Mouse (Mus musculus): ENCODE measurements around the gene Wdr19.

The Wdr19 gene

DNA sequence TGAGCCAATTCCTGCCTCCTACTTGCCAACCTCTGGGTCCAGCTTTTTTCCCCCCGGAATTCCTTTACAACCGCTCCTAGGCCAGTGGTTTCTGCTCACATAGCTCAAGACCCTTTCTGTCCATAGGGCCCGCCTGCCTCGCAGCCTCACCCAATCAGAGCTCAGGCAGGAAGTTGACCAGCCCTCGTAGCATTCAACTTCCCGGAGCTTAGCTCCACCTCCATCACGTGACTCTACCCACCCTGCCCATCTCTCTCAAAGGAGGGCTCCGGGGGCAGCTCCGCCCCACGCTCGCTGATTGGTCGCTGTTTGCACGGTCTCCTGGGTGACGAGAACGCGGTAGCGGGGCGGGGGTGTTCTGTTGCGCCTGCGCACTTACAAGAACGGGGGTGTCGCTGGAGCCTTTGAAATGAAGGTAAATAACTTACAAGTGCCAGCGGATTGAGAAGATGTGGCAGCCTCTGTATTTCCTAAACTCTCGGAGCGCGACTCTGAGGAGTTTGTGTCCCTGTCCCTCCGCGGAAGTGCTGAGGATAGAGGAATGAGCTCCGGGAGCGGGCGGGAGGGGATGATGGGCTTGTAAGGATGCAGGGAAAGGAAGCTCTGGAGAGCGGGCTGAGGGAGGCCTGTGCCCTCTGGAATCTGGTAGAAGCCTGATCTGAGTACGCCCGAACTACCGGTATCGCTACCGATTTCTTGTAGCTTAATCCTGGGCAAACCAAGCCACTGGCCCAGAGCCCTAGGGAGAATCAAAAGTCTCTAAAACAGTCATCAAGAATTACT, at the start of gene Wdr19:
Gene Wdr19, plus strand, starts transcription at position 351 of the 783 bp plus-strand sequence.
- DNase-seq (ENCODE audit: low spot score in 2 of 2): peak; percentile 99

DNA sequence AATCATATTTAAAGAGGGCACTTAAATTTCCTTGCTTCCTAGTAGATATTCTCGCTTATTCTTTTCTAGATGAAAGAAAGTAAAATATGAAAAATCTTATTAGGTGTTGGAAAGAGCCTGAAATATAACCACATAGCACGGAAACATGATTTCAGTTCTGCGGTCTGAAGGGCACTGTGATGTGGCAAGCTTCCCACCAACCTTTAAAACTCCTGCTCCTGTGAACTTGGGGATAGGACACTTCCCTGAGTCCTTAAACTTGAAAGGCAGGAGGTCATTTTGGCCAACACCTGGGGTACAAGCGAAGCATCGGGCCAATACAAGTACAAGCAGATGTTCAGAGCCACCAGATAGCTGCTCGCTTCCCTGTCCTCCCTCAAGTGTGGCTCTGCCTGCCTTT, 49.8 kb upstream of the Wdr19 start:
- no peak for DNase-seq (ENCODE audit: low spot score in 2 of 2)

DNA sequence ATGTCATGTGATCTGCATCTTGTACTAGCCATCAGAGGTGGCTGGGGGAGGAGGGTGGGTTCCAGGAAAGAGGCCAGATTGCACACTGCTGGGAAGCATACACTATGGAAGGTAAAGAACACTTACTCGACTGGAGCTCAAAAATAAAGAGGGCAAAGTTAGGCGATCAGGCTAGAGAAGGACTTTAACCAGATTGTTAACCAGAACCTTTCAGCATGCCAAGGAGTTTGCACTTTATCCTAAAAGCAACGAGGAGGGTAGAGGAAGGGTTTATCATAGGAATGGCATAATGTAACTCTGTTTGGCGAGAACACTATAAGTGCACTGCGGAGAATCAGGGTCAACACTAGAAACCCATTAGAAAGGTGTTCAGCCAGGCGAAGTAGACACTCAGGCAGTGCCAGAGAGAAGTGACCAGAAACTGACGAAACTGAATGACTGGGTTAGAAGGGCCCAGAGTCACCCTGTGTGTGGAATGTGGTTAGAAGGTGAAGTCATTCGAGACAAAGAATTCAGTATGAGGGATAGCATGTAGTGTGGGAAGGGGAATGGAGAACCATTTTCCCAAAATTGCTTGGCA, 49.0 kb upstream of the Wdr19 start:
- no peak for DNase-seq (ENCODE audit: low spot score in 2 of 2)

DNA sequence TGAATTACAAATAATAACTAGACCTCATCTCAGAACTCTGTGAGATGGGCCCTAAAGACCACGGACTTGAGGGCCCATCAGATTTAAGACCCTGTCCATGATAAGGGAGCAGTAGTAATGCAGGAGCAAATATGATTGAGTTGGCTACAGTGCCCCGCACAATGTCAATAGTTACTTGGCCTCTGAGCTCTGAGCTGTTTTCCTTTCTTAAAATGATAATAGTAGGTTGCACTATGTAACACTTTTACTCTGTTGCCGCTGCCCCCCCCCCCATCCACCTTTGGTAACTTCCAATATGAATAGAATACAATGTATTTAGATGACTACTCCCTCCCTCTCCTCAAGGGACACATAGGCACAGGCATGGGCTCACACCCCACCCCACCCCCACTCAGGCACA, 48.2 kb upstream of the Wdr19 start:
- DNase-seq (ENCODE audit: low spot score in 2 of 2): no peak

DNA sequence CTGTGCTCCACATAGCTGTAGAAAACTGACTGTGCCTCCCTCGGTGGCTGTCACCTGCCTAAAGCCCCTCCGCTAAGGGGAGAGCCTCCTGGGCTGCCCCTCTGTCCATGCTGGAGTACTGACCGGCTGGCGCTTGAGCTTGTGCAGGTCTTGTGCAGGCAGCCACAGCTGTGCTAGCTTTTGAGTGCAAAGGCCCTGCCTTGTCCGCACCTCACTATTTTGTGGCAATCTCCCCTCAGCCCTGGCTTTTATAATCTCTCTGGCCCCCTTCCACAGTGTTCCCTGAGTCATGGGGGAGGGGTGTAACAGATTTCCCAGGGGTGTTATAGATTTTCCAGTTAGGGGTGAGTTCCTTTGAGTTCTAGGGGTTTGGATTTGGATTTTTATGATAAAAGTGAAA, 47.7 kb upstream of the Wdr19 start:
- no peak for DNase-seq (ENCODE audit: low spot score in 2 of 2)

DNA sequence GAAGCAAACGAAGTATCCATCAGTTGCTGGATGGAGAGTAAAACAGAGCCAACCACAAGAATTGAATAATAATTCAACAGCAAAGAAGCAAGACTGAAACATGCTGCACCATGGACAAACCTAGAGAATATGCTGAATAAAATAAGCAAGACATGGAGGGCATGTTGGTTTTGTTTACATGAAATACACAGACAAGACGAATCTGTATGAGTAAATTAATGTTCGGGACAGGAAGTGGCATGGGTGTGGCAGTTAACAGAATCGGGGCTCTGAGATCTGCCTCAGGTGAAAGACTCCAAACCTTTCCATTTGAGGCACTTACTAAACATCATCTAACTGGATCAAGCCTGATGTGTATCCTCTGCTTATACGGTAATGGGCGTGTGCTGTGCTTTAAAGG, 45.2 kb upstream of the Wdr19 start:
- no peak for DNase-seq (ENCODE audit: low spot score in 2 of 2)

DNA sequence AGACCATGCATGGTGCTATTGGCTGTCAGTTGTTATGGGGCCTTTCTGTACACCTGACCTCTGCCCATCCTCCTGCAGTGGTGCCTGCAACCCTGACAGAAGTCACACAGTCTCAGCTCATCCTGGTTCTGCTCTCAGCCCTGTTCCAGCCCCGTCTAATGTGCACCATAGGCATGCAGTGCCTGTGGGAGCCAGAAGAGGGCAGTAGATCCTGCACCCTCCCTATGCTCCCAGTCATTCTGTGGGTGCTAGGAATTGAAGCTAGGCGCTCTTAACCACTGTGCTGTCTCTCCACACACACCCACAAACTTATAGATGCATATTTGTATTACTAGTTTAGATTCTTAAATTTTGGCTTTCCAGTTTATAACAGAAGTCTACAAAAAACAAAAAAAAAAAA, 42.6 kb upstream of the Wdr19 start:
- no peak for DNase-seq (ENCODE audit: low spot score in 2 of 2)

DNA sequence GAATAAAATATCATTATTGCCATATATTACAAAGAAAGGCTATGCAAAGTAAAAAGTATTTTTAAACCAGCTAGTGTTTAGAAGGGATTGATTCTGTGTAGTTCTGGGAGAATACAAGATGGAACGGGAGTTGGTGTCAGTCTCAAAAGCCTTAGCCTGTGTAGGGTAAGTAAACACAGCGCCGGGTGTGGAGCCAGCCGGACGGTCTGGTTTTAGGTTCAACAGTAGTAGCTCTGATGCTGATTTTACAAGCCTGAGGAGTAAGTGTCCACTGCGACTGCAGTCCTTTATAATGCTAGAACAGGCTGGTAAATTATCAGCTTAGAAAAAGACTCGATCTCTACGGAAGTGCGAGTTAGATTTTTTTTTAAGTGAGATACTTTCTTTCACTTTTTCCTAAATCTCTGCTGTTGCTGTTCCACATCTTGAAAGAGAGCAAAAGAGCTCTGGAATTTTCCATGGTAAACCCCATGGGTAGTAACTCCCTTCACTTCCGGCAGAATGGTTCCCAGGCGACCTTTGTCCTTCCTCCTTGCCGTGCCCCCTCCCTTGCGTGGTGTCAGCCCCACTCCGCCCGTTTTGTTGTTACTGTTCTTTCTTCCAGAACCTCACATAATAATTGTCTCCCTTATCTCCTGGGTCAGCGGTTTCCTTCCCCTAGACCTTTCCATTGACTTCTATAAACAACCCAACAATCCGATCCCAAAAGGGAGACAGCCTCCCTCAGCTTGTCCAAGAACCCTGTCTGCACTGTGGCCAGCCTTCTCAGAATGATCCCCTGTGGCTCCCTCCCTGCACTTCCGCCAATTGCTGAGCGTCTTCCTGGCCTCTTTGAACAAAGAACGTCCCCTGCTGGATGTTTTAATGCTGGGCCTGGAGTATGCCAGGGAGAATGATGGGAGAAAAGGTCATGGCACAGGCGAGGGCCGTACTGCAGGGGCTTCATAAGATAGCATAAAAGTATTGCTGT, 41.8 kb upstream of the Wdr19 start:
- no peak for DNase-seq (ENCODE audit: low spot score in 2 of 2)

DNA sequence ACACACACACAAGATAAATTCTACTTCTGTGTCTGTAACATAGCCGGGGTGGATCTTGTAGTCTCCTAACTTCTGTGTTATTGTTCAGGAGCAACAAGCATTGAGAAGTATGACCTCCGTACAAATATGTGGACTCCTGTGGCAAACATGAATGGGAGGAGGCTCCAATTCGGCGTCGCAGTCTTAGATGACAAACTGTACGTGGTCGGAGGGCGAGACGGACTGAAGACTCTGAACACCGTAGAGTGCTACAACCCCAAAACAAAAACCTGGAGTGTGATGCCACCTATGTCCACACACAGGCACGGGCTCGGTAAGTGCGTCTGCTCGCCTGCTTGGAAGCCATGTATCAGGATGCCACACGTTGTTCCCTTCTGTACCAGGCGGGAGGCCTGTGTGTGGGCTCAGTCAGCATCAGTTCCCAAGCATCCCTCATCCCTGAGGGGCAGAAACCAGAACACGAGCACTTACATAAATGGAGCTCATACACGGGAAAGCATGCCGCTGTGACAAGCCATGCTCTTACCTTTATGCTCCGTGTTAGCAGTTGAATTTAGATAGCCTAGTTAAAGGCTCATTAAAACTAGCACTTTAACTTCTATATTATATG, 40.7 kb upstream of the Wdr19 start:
- peak in 1 of 2 experiments; percentile 34 for DNase-seq (ENCODE audit: low spot score in 2 of 2)

DNA sequence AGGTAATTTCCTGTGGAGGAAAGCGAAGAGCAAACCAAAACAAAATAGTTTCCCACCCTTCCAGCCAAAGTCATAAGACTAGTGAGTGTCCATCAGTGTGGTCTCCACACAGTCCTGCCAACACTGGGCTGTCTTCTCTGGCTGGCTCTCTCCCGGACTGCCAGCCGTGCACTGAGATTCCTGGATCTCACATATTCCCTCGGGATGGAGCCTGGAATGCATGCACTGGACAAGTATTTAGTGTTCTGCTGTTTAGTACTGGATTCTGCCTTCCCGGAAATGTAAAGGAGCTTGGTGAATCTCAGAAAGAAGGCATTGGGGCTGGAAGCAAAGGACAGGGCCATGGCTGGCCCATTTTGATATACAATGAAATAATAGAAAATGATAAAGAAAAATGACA, 36.5 kb upstream of the Wdr19 start:
- DNase-seq (ENCODE audit: low spot score in 2 of 2): no peak

DNA sequence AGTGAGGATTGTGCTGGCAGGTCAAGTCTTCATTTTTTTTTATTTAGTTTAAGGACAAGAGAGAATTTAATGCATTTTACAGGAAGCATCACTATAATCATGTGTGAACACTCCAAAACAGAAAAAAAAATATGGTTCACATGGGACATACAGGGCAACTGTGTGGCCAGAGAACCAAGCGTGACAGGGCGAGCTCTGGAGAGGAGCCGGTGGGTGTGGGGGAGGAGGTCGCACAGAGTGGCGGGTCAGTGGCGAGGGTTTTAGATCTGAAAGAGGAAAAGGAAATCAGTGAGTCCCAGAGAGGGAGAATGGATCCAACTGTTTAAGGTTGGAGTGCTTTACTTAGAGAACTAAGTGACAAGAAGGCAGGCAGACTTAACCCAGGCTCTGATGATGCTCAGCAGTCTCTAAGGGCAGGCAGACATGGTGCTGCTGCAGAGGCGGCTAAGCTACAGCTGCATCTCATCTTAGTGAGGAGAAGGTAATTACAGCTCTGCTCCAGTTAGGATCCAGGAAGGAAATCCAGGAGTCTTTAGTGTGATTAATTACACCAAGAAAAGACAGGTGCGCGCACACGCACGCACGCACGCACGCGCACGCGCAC, 35.9 kb upstream of the Wdr19 start:
- DNase-seq (ENCODE audit: low spot score in 2 of 2): no peak

DNA sequence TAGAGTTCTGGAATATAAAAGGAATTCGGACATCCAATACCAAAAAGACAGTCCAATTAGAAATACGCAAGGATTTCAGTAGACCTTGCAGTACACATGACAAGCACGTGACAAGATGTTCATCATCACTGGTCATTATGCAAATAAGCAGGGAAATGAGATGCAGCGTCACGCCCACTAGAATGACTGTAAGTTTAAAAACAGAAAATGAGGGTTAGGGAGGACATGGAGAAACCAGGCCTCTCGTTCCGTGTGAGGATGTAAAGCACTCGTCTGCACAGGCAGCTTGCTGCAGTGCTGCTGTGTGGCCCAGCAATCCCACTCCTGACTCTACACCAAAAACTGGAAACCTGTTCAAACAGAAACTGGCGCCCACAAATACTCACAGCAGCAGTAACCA, 29.3 kb upstream of the Wdr19 start:
- DNase-seq (ENCODE audit: low spot score in 2 of 2): no peak

DNA sequence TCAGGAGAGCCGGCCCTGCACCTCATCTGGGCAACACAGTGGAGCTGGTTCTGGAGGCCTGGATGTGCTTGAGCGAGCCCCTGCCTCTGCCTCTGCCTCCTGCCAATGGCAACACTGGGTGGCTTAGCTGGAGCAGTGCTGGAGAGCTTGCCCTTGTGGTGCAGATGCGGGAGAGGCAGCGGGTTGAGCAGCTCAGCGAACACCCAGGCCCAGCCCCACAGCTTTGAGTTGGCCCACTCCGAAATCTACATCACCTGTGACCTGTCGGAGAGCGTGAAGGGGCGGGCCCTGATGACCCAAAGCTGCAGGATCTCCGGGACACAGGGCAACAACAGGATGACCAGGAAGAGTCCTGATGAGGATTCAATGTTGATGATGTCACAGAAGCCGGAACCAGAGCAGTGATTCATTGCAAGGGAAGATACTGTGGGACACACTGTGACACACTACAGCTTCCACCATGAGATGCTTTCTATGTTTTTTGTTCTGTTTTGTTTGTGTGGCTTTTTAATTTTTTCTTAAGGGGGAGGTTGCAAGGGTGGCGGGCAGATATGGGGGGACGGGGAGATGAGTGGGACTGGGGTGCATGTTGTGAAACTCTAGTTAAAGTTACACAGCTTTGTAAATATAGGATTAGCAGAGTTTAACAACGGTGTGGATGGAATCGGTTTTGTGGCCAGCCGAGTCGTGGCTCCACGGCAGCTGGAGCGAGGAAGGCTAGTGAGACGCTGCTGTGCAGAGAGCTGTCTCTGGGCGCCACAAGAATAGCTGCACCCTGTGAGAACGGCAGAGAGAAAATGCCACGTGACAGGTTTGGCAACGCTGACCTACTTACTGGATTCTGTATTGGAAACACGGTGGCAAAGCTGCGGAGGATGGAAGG, 24.2 kb upstream of the Wdr19 start:
- peak; percentile 69 to 85 for DNase-seq (ENCODE audit: low spot score in 2 of 2)

DNA sequence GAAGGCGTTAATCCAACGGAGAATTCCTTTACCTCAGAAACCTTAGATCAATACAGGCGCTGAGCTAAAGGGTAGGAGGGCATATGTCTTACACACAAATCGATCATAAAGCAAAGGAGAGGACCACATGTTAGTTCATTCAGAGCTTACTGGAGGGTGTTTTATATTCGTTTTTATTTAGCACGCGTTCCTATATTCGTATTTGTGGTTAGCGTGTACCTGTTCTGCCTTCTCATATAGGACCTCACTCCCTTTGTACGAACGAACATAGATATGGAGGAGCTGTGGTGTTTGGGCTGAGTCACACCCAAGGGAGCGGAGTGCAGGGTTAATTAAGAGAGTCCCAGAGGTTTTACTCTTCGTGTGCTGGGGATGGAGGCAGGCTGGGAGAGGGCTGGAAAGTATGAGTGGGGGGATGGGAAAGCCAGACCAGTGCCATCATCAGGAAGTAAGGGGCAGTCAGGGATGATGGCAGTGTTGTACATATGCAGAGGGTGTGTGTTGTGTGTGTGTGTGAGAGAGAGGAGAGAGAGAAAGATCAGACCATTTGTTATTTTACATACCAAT, 23.5 kb upstream of the Wdr19 start:
- no peak for DNase-seq (ENCODE audit: low spot score in 2 of 2)

DNA sequence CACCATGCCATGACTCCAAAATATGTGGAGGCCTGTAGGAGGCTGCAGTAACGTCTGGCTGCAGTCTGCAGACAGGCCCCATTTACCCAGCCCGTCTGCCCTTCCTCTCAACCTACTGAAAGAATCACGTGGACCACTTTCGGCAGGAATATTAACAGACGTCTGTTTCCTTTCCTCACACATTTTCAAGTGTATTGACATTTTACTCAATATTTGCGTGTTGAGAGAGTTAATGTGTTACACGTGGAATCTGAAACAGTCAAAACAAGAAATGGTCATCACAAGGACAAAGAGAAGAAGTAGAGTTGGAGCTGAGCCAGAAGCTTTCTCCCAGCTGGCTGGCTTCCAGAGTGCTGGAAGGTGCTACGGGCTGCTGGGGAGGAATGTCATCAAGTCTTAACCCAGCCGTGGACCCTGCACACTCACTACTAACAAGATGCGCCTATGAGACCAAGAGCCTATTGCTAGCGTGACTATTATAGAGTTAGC, 22.4 kb upstream of the Wdr19 start:
- DNase-seq (ENCODE audit: low spot score in 2 of 2): no peak

DNA sequence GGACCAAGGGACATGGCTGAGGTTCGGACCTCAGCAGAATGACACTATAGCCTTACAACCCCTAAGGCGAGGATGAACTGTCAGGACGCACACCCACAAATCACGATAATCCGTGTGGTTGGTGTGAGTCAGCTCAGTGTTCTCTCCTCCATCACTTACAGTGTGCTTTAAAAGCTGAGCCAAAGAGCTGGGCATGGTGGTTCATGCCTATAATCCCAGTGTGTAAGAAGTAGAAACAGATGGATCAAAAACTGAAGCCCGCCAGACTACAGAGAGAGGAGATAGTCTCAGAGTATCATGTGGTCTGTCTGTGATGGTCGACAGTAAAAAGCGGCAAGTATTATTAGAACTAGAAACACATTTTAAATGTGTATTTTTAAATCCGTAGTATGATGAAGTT, 21.0 kb upstream of the Wdr19 start:
- no peak for DNase-seq (ENCODE audit: low spot score in 2 of 2)

DNA sequence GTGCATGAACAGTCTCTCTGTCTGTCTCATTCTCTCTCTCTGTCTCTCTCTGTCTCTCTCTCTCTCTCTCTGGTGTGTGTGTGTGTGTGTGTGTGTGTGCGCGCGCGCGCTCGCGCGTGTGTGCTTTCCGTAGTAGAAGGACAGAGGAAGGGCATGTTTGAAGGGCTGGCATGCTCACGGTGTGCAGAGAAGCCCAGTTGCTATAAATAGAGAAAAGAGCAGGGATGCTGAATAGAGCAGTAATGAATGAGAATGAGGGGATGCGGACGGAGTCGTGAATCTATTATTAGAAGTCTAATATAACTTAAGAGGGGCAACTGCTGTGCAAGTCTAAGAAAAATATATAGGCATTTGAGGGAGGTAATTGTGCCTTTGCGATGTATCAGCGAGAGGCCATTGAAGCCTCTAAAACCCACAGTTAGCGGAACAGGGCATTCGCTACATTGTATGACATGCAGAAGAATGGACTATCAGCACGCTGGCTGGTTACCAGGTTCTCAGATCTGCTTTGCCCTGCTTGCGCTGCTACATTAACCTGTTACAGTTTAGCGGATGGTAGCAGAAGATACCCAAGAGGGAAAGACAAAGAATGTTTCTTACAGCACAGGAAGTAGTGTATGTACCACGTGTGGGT, 18.2 kb upstream of the Wdr19 start:
- DNase-seq (ENCODE audit: low spot score in 2 of 2): no peak

DNA sequence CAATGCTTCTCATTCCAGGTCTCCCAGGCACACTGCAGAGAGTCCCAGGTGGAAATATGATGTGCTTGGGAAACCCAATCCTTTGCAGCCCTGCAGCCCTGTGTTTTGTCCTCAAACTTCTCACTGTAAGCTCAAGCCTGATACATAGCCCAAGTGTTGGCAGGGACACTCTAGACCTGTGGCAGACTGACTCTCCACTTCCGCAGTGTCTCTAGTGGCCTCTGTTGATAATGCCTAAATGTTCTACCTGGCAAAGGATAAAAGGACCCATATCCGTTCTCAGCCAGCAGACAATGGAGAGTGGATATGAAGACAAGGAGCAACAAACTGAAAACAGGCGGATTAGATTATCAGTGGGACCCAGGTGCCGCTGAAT, 17.7 kb upstream of the Wdr19 start:
- no peak for DNase-seq (ENCODE audit: low spot score in 2 of 2)

DNA sequence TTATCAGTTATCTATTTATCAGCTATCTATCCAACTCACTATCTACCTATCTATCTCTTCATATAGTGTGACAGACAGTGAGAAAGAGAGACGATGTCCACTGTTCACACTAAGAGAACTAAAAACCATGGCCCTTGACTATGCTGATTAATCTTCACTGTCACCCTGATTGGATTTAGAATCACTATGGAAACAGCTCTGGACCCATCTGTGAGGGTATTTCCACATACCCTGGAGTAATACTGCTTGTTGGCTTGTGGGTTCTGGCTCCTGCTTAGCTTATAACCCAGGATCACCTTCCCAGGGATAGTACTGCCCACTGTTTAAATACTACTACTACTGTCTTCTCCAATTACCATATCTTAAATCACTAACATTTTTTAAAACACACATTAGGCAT, 17.2 kb upstream of the Wdr19 start:
- DNase-seq (ENCODE audit: low spot score in 2 of 2): no peak

DNA sequence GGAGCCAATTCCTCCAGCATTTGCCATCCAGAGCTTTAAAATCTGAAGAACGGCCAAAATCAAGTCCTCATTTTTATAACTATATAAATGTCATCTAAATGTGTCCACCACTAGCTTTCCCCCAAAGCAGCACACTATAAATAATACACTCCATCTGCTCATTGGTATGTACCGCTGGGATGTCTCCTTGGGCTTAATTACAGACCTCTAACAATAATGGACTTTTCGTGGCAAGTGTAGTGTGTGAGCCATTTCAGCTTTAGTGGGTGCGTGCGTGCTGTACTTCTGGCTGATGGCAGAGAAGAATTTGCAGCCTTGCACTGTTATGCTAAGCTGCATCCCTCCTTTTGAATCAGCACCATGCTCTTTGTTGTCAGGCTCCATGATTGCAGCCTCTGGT, 7.9 kb upstream of the Wdr19 start:
- DNase-seq (ENCODE audit: low spot score in 2 of 2): peak; percentile 30 to 46
